12 mouse cellular contexts compared by ENCODE assay signal in the genomic region with DNA sequence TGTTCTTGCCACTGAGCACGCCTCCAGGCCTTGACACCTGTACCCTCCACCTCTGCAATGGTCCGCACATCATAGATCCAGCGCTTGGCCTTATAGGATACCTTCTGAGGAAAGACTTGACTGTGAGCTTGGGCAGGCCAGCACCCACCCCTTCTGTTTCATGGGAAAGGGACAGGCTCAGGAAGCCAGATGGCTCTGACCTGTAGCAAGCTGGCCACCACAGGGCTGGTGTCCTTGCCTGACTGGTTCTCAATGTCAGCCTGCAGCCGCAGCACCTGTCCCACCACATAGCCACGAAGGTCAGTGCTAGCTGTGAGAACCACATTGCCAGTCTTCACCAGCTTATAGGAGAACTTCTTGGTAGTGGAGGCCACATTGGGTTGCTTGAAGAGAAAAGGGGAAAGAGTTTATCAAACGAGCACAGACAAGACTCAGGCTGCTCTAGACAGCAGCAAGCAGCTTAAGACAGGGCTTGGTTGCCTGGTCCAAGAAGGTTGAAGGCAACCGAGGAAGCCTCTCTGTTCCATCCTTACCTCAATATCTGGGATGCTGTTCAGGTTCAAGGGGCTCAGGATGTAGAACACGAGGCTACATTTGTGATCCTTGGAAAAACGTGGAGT.
"Had no signal": no experiment of that assay in that cellular context is flagged by ENCODE, and none has a peak within 500 bp of the region (broad histone marks: within the 10 kb centered on the region; RNA-seq: fewer than 3 reads in every experiment).

No protein-coding gene starts in this region.

- DNase-seq: liver, embryonic 13.5 days; liver, postnatal 0 days; right cerebral cortex, postnatal 4 days; spleen, adult 18-20 months; thymus, postnatal 36 days had no signal

- H3K4me3 ChIP-seq: intestine, embryonic 15.5 days; left cerebral cortex, adult 2 months; limb, embryonic 10.5 days; liver, embryonic 13.5 days; midbrain, embryonic 15.5 days; neural tube, embryonic 12.5 days had no signal

- ATAC-seq: intestine, embryonic 15.5 days; liver, postnatal 0 days; midbrain, embryonic 15.5 days had no signal

- H3K4me2 ChIP-seq: intestine, embryonic 15.5 days; liver, embryonic 13.5 days; midbrain, embryonic 11.5 days; midbrain, embryonic 15.5 days; neural tube, embryonic 12.5 days had no signal

- H3K27ac ChIP-seq: intestine, embryonic 15.5 days; left cerebral cortex, adult 2 months; limb, embryonic 10.5 days; liver, embryonic 13.5 days; midbrain, embryonic 15.5 days; neural tube, embryonic 12.5 days had no signal

- H3K4me1 ChIP-seq: limb, embryonic 10.5 days; midbrain, embryonic 15.5 days; neural tube, embryonic 12.5 days had no signal

- H3K9me3 ChIP-seq: intestine, embryonic 15.5 days; limb, embryonic 10.5 days; liver, embryonic 13.5 days; megakaryocyte, embryonic 14.5 days; midbrain, embryonic 15.5 days; neural tube, embryonic 12.5 days had no signal

- H3K9ac ChIP-seq: intestine, embryonic 15.5 days; liver, embryonic 13.5 days; liver, postnatal 0 days; midbrain, embryonic 15.5 days; neural tube, embryonic 12.5 days had no signal

- H3K27me3 ChIP-seq: intestine, embryonic 15.5 days; liver, embryonic 13.5 days; megakaryocyte, embryonic 14.5 days; midbrain, embryonic 15.5 days; neural tube, embryonic 12.5 days had no signal

- H3K36me3 ChIP-seq: intestine, embryonic 15.5 days; limb, embryonic 10.5 days; midbrain, embryonic 15.5 days; neural tube, embryonic 12.5 days had no signal
